Mouse (Mus musculus): ENCODE measurements at regions not wholly inside any gene's neighbourhood (a gene's known extent, or its start where the extent isn't known, plus 50 kb on each side); places are given as distances from the start of the nearest gene placed in this dataset.

DNA sequence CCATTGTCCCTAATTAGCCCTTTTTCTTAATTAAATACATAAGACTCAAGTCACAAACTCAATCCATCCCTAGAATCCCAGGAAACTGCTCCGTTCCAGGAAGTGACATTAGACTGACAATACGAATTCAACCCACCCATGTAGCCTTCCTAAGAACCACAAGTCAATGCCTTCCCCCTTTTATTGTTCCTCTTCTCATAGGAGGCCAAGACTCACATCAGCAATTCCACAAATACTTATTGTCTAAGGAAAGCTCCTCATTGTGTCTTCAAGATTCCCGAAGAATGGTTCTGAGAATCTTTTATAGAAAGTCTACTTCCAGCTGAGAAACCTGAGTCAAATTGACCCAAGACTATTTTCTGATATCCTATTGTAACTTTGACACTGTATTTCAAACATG, 147.3 kb downstream of the Dmac1 start:
- Histone ChIP-seq H3K27ac (no peak overlapping the region), H3K27me3 (ENCODE audit: control insufficient read depth, insufficient read depth, low read length) (no peaks in the 10 kb centered on the region), H3K79me2 (replicated peaks; ENCODE audit: control insufficient read depth, insufficient read depth, low read length) (no peaks in the 10 kb centered on the region), H3K9ac (ENCODE audit: low read depth, low read length) (no peak overlapping the region), H3K4me3 (no peak overlapping the region), H3K36me3 (ENCODE audit: control insufficient read depth, insufficient read depth, low read length) (no peaks in the 10 kb centered on the region), H3K4me1 (ENCODE audit: control insufficient read depth, insufficient read depth, low read length) (no peaks in the 10 kb centered on the region)
- TF ChIP-seq POLR2A (IDR thresholded peaks at IDR 0.05; ENCODE audit: insufficient read depth, low read depth, low read length) = no peak
- no peak for TF ChIP-seq EP300 (IDR thresholded peaks at IDR 0.05; ENCODE audit: insufficient read depth, low read depth, low read length)
- TF ChIP-seq CTCF (IDR thresholded peaks at IDR 0.05) = no peak
- WGBS = 85% methylated on average over 3 of the region's 3 CpGs
- no peak for DNase-seq
- intact Hi-C loops (cut with DNase I) = no loop called here

DNA sequence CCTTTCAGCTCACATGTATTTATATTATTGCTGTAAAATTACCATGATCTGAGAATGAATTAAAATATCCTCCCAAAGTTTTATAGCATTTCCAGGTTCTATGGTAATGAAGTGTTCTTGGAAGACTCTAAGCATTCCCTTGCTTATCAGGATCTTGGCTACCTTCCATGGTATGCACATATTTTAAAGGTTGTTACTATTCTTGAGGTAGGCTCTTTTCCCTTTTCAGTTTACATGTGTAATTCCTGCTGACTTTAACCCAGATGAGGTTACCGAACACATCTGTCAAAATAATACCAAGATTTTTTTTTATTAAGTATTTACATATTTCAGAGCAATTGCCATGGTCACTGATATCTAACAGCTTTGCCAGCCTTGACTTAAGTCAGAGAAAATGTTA, 162.2 kb downstream of the Dmac1 start:
- 35% methylated on average over 1 of the region's 1 CpGs for WGBS

DNA sequence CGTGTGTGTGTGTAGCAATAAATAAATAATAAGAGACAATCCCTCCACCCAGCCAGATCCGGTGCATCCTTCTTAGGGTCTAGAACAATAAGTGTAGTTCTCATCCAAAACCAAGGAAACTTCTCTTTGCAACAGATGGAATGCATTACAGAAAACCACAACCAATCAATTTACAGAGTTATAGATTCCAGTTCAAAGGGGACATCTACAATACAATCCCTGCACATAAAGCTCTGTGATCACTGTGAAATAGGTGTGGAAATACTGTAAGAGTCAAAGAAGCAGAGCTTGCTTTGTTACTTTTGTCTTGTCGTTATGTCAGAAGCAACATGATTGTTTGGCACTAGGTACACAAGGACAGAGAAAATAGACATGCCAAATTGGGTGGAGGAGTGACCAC, 162.8 kb downstream of the Dmac1 start:
- TF ChIP-seq EP300 (IDR thresholded peaks at IDR 0.05; ENCODE audit: insufficient read depth, low read depth, low read length) (no peak), CTCF (IDR thresholded peaks at IDR 0.05) (no peak), POLR2A (IDR thresholded peaks at IDR 0.05; ENCODE audit: insufficient read depth, low read depth, low read length) (no peak)
- no peaks in the 10 kb centered on the region for H3K27me3 ChIP-seq (ENCODE audit: control insufficient read depth, insufficient read depth, low read length)
- no peak overlapping the region for H3K4me3 ChIP-seq
- H3K36me3 ChIP-seq (ENCODE audit: control insufficient read depth, insufficient read depth, low read length) = no peaks in the 10 kb centered on the region; the same call in 1 of the 2 replicates
- H3K27ac ChIP-seq = no peak overlapping the region
- intact Hi-C loops (cut with DNase I) = no loop called here
- H3K79me2 ChIP-seq (replicated peaks; ENCODE audit: control insufficient read depth, insufficient read depth, low read length) = no peaks in the 10 kb centered on the region
- H3K9ac ChIP-seq (ENCODE audit: low read depth, low read length) = no peak overlapping the region
- no peak for DNase-seq
- no peaks in the 10 kb centered on the region for H3K4me1 ChIP-seq (ENCODE audit: control insufficient read depth, insufficient read depth, low read length)
- WGBS = 71% methylated on average over 3 of the region's 3 CpGs

More for the DNA sequence above, 162.2 kb downstream of the Dmac1 start:
- Histone ChIP-seq H3K27me3 (ENCODE audit: control insufficient read depth, insufficient read depth, low read length) (no peaks in the 10 kb centered on the region), H3K4me1 (ENCODE audit: control insufficient read depth, insufficient read depth, low read length) (no peaks in the 10 kb centered on the region), H3K4me3 (no peak overlapping the region), H3K79me2 (replicated peaks; ENCODE audit: control insufficient read depth, insufficient read depth, low read length) (no peaks in the 10 kb centered on the region), H3K27ac (no peak overlapping the region), H3K36me3 (ENCODE audit: control insufficient read depth, insufficient read depth, low read length) (no peaks in the 10 kb centered on the region; the same call in 1 of the 2 replicates), H3K9ac (ENCODE audit: low read depth, low read length) (no peak overlapping the region)
- no peak for DNase-seq
- no peak for TF ChIP-seq EP300 (IDR thresholded peaks at IDR 0.05; ENCODE audit: insufficient read depth, low read depth, low read length)
- TF ChIP-seq CTCF (IDR thresholded peaks at IDR 0.05) = no peak
- TF ChIP-seq POLR2A (IDR thresholded peaks at IDR 0.05; ENCODE audit: insufficient read depth, low read depth, low read length) = no peak
- intact Hi-C loops (cut with DNase I) = no loop called here

DNA sequence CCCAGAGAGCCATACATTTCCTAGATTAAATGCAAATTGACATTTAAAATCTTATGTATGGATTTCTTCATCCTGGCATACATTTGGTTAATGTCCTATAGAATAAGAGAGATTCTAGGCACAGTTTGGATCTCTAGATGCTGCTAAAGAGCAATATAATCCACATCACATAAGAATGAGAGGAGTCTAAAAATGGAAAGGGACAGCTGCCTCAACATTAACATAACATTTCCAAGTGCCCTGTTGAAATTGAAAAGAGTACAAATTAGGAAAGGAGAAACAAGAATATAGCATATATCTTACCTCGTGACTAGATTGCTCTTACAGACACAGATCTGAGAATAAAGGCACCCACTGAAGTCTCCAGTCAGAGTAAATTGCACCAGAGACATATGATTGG, 212.3 kb downstream of the Dmac1 start:
- WGBS = 61% methylated on average over 1 of the region's 1 CpGs
- intact Hi-C loops (cut with DNase I) = loop anchor here (10.0 kb wide), 1 partner anchor 1419 kb away; no protein-coding TSS in a partner anchor

DNA sequence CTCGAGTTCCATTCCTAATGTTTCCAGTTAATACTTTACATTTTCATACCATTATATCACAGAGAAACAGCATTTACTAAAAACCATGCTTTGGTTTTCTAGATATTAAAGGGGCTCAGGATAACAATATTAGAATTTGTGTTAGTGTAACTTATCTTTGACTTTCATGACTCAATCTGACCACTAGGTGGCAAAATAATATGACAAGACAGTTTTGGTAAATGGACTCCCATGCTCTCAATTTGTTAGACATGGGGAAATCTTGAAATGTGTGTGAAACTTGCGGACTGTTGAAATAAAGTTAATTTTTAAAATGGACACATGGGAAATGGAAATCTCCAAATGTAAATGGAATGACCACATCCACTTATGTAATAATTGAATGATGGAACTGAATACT, 214.8 kb downstream of the Dmac1 start:
- WGBS = 52% methylated on average over 2 of the region's 2 CpGs
- DNase-seq = no peak

More for the DNA sequence above, 212.3 kb downstream of the Dmac1 start:
- Histone ChIP-seq H3K79me2 (replicated peaks; ENCODE audit: control insufficient read depth, insufficient read depth, low read length) (no peaks in the 10 kb centered on the region), H3K36me3 (ENCODE audit: control insufficient read depth, insufficient read depth, low read length) (no peaks in the 10 kb centered on the region), H3K4me1 (ENCODE audit: control insufficient read depth, insufficient read depth, low read length) (no peaks in the 10 kb centered on the region), H3K9ac (ENCODE audit: low read depth, low read length) (no peak overlapping the region), H3K27ac (no peak overlapping the region), H3K27me3 (ENCODE audit: control insufficient read depth, insufficient read depth, low read length) (no peaks in the 10 kb centered on the region), H3K4me3 (no peak overlapping the region)
- DNase-seq = no peak
- TF ChIP-seq EP300 (IDR thresholded peaks at IDR 0.05; ENCODE audit: insufficient read depth, low read depth, low read length) (no peak), POLR2A (IDR thresholded peaks at IDR 0.05; ENCODE audit: insufficient read depth, low read depth, low read length) (no peak), CTCF (IDR thresholded peaks at IDR 0.05) (no peak)

DNA sequence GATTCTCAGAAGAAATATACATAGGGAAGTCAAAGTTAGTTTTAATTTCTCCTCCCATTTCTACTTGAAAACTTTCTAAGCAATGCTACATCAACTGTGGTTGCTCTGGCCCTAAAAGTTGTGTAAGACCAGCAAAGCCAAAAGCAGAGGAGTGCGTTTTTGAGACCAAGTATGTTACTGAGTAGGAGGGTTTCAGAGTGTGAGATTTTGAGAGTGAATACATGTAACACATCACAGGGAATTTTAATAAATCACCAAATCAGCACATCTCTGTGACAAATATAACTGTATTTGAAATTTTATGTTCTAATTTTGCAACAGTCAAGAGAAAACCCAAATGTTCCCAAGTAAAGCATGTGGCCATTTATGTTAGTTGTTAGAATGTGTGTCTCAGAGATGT, 234.6 kb downstream of the Dmac1 start:
- 63% methylated on average over 1 of the region's 1 CpGs for WGBS
- Histone ChIP-seq H3K36me3 (ENCODE audit: control insufficient read depth, insufficient read depth, low read length) (no peaks in the 10 kb centered on the region), H3K4me3 (no peak overlapping the region), H3K27me3 (ENCODE audit: control insufficient read depth, insufficient read depth, low read length) (no peaks in the 10 kb centered on the region), H3K4me1 (ENCODE audit: control insufficient read depth, insufficient read depth, low read length) (no peaks in the 10 kb centered on the region), H3K79me2 (replicated peaks; ENCODE audit: control insufficient read depth, insufficient read depth, low read length) (no peaks in the 10 kb centered on the region), H3K27ac (no peak overlapping the region), H3K9ac (ENCODE audit: low read depth, low read length) (no peak overlapping the region)
- DNase-seq = no peak
- no peak for TF ChIP-seq CTCF (IDR thresholded peaks at IDR 0.05)
- no peak for TF ChIP-seq POLR2A (IDR thresholded peaks at IDR 0.05; ENCODE audit: insufficient read depth, low read depth, low read length)
- no peak for TF ChIP-seq EP300 (IDR thresholded peaks at IDR 0.05; ENCODE audit: insufficient read depth, low read depth, low read length)
- intact Hi-C loops (cut with DNase I) = no loop called here

More for the DNA sequence above, 214.8 kb downstream of the Dmac1 start:
- H3K79me2 ChIP-seq (replicated peaks; ENCODE audit: control insufficient read depth, insufficient read depth, low read length) = no peaks in the 10 kb centered on the region
- H3K9ac ChIP-seq (ENCODE audit: low read depth, low read length) = no peak overlapping the region
- H3K4me3 ChIP-seq = no peak overlapping the region
- intact Hi-C loops (cut with DNase I) = loop anchor here (10.0 kb wide), 1 partner anchor 1422 kb away; no protein-coding TSS in a partner anchor
- TF ChIP-seq POLR2A (IDR thresholded peaks at IDR 0.05; ENCODE audit: insufficient read depth, low read depth, low read length) = no peak
- TF ChIP-seq CTCF (IDR thresholded peaks at IDR 0.05) = peak; percentile 70
- H3K36me3 ChIP-seq (ENCODE audit: control insufficient read depth, insufficient read depth, low read length) = no peaks in the 10 kb centered on the region
- H3K27ac ChIP-seq = no peak overlapping the region
- H3K4me1 ChIP-seq (ENCODE audit: control insufficient read depth, insufficient read depth, low read length) = no peaks in the 10 kb centered on the region
- H3K27me3 ChIP-seq (ENCODE audit: control insufficient read depth, insufficient read depth, low read length) = no peaks in the 10 kb centered on the region
